Mouse (Mus musculus) kidney, adult 2 months (tissue): Measurements from ENCODE around the gene Maml3.

ENCODE experiments used
- CTCF ChIP-seq: fragments of 200-500 bp; conservative IDR thresholded peaks from 2 replicates; pipeline ENCODE4 v1.5.1; 2011; ENCODE audit warnings: low read depth, mild to moderate bottlenecking, control low read depth, low read length, moderate library complexity, mixed read lengths; ENCODE audit not compliant: insufficient read depth, insufficient read length
- POLR2A ChIP-seq: fragments of 200-500 bp; IDR thresholded peaks from one replicate; pipeline ENCODE4 v1.6.1; 2011; ENCODE audit warnings: low read depth, low read length, control low read depth

GRCm38 (mm10) chr3:51842140-51842539 is 262.7 kb downstream of the Maml3 start:
- no peak for TF ChIP-seq POLR2A
- TF ChIP-seq CTCF = no peak
